Mouse (Mus musculus): Measurements from ENCODE around the gene Col28a1.

Col28a1 gene

GRCm38 (mm10) chr6:8066208-8066607 is 126.2 kb downstream of the Col28a1 start:
- in situ Hi-C loops (cut with MboI; ENCODE audit: low pct_unique_long_range_greater_than_20kb in 1 of 2, low sequenced_read_pairs in 2 of 2, unreplicated experiment in 1 of 2): no loop called here

- in situ Hi-C loops (cut with MboI; ENCODE audit: low pct_unique_long_range_greater_than_20kb in 1 of 2, low sequenced_read_pairs in 2 of 2, unreplicated experiment in 1 of 2): no loop called here
Measured at GRCm38 (mm10) chr6:8059199-8059598, 133.2 kb downstream of the Col28a1 start.

GRCm38 (mm10) chr6:8048216-8048615 is 144.2 kb downstream of the Col28a1 start:
- in situ Hi-C loops (cut with MboI; ENCODE audit: low pct_unique_long_range_greater_than_20kb in 1 of 2, low sequenced_read_pairs in 2 of 2, unreplicated experiment in 1 of 2): no loop called here

- in situ Hi-C loops (cut with MboI; ENCODE audit: low pct_unique_long_range_greater_than_20kb in 1 of 2, low sequenced_read_pairs in 2 of 2, unreplicated experiment in 1 of 2): no loop called here
Measured at GRCm38 (mm10) chr6:8046446-8046845, 146.0 kb downstream of the Col28a1 start.

DNA sequence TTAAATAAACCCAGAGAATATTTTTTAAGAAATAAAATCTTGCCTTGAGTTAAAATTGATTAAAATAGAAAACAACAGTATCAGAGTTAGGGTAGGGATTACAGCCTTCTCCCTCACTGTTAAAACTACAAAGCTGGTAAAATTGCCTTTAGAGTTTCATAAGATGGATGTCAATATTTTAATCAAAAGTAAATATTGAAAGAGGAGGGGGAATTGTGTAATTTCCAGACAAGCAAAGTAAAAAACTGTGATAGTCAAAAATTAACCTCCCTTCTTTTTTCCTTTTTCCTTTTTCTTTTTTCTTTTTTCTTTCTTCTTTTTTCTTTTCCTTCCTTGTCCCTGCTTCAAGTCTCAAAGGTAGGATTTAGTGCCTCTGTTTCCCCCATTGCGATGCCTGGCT is 146.6 kb downstream of the Col28a1 start:
- in situ Hi-C loops (cut with MboI; ENCODE audit: low pct_unique_long_range_greater_than_20kb in 1 of 2, low sequenced_read_pairs in 2 of 2, unreplicated experiment in 1 of 2): no loop called here

- in situ Hi-C loops (cut with MboI; ENCODE audit: low pct_unique_long_range_greater_than_20kb in 1 of 2, low sequenced_read_pairs in 2 of 2, unreplicated experiment in 1 of 2): no loop called here
Measured at GRCm38 (mm10) chr6:8028711-8029110, 163.7 kb downstream of the Col28a1 start.

GRCm38 (mm10) chr6:8025332-8026129 is 166.9 kb downstream of the Col28a1 start:
- in situ Hi-C loops (cut with MboI; ENCODE audit: low pct_unique_long_range_greater_than_20kb in 1 of 2, low sequenced_read_pairs in 2 of 2, unreplicated experiment in 1 of 2): no loop called here

DNA sequence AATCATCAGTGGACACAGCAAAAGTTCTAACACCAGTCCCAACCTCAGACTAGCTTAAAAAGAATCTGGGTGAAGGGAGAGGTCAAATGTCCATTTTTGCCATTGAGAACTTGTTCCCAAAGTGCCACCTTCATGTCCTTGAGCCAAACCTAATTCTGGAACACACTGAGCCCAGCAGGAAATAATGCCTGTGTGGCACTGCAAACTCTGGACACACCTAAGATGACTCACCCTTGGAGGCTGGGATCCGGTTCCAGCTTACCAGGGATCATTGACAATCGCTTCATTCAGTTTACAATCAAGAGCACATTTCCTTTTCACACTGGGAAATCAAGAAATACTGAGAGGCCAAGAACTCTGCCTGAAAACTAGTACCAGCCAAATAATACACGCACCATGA is 168.9 kb downstream of the Col28a1 start:
- in situ Hi-C loops (cut with MboI; ENCODE audit: low pct_unique_long_range_greater_than_20kb in 1 of 2, low sequenced_read_pairs in 2 of 2, unreplicated experiment in 1 of 2): no loop called here

GRCm38 (mm10) chr6:7994736-7995135 is 197.7 kb downstream of the Col28a1 start:
- in situ Hi-C loops (cut with MboI; ENCODE audit: low pct_unique_long_range_greater_than_20kb in 1 of 2, low sequenced_read_pairs in 2 of 2, unreplicated experiment in 1 of 2): loop anchor here in 1 of 2 experiments (25.0 kb wide), 1 partner anchor 257 kb away; no protein-coding TSS in a partner anchor

- in situ Hi-C loops (cut with MboI; ENCODE audit: low pct_unique_long_range_greater_than_20kb in 1 of 2, low sequenced_read_pairs in 2 of 2, unreplicated experiment in 1 of 2): loop anchor here in 1 of 2 experiments (25.0 kb wide), 1 partner anchor 246 kb away; no protein-coding TSS in a partner anchor
Measured at GRCm38 (mm10) chr6:7983646-7983979, 208.8 kb downstream of the Col28a1 start.

DNA sequence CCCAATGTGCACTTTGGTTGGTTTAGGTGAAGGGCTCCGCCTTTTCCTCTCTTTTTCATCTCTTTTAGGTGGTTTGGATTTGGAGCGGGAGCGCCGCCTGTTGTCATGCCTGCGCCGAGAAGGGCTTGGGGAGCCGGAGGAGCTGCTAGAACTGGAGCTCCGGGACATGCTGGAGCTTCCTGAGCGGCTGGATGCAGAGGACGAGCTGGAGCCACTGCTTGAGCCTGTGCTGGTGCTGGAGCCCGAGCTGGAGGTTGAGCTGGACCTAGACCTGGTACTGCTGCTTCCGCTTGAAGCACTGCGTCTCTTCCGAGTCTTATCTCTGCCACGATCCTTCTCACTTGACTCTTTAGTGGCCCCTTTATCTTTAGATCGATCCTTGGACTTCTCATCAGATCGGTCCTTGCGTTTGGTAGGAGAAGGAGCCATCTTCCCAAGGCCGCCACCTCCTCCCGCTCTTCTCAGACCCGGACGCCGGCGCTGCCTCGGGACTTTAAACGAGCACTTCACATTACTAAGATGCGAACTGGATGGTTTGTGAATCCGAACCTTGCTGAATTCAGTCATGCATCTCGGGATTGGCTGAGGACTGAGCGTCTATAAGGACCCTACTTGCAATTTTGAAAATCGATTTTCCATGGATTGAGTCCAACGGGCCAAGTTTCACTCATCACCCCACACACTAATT is 209.3 kb downstream of the Col28a1 start:
- in situ Hi-C loops (cut with MboI; ENCODE audit: low pct_unique_long_range_greater_than_20kb in 1 of 2, low sequenced_read_pairs in 2 of 2, unreplicated experiment in 1 of 2): loop anchor here in 1 of 2 experiments (25.0 kb wide), 1 partner anchor 246 kb away; no protein-coding TSS in a partner anchor

DNA sequence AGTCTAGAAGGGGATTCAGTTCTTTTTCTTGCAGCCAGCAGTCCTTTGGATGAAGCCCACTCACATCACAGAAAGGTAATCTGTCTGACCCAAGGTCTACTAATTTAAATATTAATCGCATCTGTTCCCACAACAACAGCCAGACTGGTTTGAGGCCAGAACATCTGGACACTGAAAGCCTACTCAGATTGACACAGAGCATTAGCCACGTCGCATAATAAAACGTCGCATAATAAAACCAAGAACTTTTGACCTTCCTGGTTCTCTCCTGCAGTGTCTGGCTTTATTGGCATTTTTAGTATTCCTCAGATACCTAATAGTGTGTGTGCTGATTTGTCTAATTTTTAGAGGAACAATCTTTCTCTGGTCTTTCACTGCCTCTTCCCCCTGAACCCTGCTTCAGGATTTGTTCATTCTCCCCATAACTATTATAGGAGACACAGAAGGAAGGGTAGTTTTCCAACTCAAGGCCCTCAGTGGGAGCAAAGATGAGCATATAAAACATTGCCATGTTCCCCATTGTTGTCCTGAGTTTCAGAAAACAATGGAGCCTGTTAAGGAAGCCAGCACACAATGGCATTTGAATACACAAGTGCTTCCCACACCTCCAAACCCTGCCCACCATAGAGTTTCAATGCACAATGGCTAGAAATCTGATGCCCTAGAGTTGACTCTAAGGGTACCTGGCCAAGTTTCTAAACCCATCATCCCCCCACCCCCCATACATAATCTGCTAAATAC is 221.2 kb downstream of the Col28a1 start:
- in situ Hi-C loops (cut with MboI; ENCODE audit: low pct_unique_long_range_greater_than_20kb in 1 of 2, low sequenced_read_pairs in 2 of 2, unreplicated experiment in 1 of 2): loop anchor here in 1 of 2 experiments (10.0 kb wide), 1 partner anchor 236 kb away; no protein-coding TSS in a partner anchor

DNA sequence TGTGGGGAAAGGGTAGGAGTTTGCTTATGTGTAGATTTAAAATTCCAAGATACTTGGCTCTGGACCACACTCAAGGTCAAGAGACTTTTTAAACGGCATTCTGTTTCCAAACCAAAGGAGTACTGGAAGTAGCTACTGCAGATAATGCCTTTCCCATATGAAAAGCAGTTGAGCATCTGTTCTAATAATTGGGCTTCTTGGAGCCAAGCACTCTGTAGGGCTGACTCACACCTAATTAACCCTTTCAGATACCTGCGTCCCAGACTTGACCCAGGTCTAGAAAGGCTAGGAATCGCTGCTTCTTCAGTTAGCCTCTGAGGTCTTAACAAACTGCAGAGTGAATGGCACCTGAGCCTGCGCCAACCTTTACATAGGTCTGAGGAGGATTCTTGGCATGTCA is 223.0 kb downstream of the Col28a1 start:
- in situ Hi-C loops (cut with MboI; ENCODE audit: low pct_unique_long_range_greater_than_20kb in 1 of 2, low sequenced_read_pairs in 2 of 2, unreplicated experiment in 1 of 2): no loop called here

DNA sequence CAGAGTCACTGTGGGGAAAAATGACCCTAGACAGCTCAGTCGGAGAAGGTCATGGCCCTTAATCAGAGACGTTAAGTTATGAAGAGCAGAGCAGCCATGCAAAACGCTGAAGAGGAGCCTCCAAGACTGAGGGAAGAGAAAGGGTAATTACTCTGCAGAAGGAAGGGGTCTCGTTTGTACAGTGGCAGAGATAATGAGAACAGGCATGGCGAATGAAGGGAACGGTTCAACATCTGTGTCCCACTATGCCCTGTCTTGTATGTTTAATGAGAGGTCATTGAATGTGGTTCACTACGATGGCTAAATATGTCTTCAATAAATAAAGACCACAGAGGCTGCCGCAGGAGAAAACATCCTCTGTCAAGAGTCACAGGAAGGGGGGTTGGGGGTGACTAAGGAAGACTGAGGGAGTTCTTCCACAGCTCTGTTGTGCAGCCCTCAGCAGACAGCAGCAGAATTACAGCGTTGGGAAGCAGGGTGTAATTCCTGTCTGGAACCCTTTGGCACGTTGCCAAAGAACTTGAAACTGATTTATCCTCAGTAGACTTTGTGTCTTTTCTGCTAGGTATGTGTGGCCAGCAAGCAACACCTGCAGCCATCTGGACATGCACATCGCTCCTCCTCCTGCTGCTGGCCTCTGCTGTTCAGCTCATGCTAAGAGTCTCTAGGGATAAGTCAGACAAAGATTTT is 226.4 kb downstream of the Col28a1 start:
- in situ Hi-C loops (cut with MboI; ENCODE audit: low pct_unique_long_range_greater_than_20kb in 1 of 2, low sequenced_read_pairs in 2 of 2, unreplicated experiment in 1 of 2): no loop called here

DNA sequence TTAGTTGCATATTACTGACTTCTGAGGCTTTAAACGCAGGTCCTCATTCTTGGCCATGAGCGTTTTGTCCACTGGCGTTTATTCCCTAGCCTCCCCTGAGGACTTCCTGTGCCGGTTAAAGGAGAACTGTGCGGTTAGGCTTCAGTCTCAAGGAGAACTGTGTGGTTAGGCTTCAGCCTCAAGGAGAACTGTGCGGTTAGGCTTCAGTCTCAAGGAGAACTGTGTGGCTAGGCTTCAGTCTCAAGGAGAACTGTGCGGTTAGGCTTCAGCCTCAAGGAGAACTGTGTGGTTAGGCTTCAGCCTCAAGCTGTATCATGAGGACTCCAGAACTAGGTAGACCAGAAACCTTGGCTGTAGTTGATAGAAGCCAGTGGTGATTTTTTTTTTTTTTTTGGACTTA is 229.7 kb downstream of the Col28a1 start:
- in situ Hi-C loops (cut with MboI; ENCODE audit: low pct_unique_long_range_greater_than_20kb in 1 of 2, low sequenced_read_pairs in 2 of 2, unreplicated experiment in 1 of 2): no loop called here

- in situ Hi-C loops (cut with MboI; ENCODE audit: low pct_unique_long_range_greater_than_20kb in 1 of 2, low sequenced_read_pairs in 2 of 2, unreplicated experiment in 1 of 2): no loop called here
Measured at GRCm38 (mm10) chr6:7952208-7952607, 240.2 kb downstream of the Col28a1 start.

GRCm38 (mm10) chr6:7951778-7952177 is 240.6 kb downstream of the Col28a1 start:
- in situ Hi-C loops (cut with MboI; ENCODE audit: low pct_unique_long_range_greater_than_20kb in 1 of 2, low sequenced_read_pairs in 2 of 2, unreplicated experiment in 1 of 2): no loop called here
